ENCODE assay signal across 8 mouse cellular contexts in the genomic region with DNA sequence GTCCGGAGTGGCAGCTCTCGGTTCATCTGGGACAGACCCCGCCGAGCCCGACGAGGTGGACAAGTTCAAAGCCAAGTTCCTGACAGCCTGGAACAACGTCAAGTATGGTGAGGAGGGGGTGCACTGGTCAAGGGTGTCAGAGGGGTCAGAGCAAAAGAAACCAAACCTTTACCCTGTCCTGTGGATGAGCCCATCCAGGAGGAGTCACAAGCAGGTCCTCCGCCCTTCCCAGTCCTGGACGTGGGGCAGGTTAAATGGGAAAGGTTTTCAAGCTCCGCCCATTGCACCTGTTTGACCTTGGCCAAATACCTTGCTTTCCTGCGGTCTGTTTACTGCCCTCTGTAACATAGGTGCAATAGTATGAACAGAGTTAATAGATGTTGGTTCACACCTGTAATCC. TPM values are rescaled to one million over a fixed set of nuclear protein-coding genes. Genes with fewer than 3 reads are reported as not detected.
DNase-seq lines count a peak whose midpoint lies in the region; ATAC-seq and TF ChIP-seq lines count a peak whose summit lies in the region.

No protein-coding gene starts in this region.

- peak overlapping the region; percentile 77 for H3K4me3 ChIP-seq in bone marrow macrophage, adult 2 months (ENCODE audit: insufficient read depth, low read length)
- H3K4me3 ChIP-seq in liver, embryonic 13.5 days (replicated peaks): peak overlapping the region; percentile 97

- ATAC-seq in liver, embryonic 13.5 days (ENCODE audit: low read depth): 0 out of 2 replicates have a peak, but pooled peaks have one; percentile 9

- no peak for TF ChIP-seq POLR2A in bone marrow macrophage, adult 2 months (IDR thresholded peaks at IDR 0.05; ENCODE audit: borderline replicate concordance, low read depth, low read length)

- 4% methylated on average over 11 of the region's 11 CpGs for WGBS in liver, embryonic 13.5 days (ENCODE audit: insufficient replicate concordance)

- H3K4me1 ChIP-seq in bone marrow macrophage, adult 2 months (ENCODE audit: control insufficient read depth, insufficient read depth, low read length): peaks cover 23% of the 10 kb centered on the region
- H3K4me1 ChIP-seq in liver, embryonic 13.5 days (replicated peaks): peaks cover 69% of the 10 kb centered on the region

- no peaks in the 10 kb centered on the region for H3K27me3 ChIP-seq in liver, embryonic 13.5 days

- H3K36me3 ChIP-seq in liver, embryonic 13.5 days: peaks cover 44% of the 10 kb centered on the region

- no peaks in the 10 kb centered on the region for H3K9me3 ChIP-seq in liver, embryonic 13.5 days (replicated peaks)

- no peak for TF ChIP-seq CTCF in bone marrow macrophage, adult 2 months (IDR thresholded peaks at IDR 0.05; ENCODE audit: low read depth, low read length)

- H3K9ac ChIP-seq in liver, embryonic 13.5 days: peak overlapping the region; percentile 97

- peak; percentile 73 for DNase-seq in cerebellum, adult 9-10 months
- no peak for DNase-seq in cerebellum, adult 8-10 months
- DNase-seq in induced T-regulatory cell, adult 2 months (ENCODE audit: low read depth): peak; percentile 33
- no peak for DNase-seq in liver, embryonic 13.5 days
- DNase-seq in yolk sac, embryonic 10.5 days (ENCODE audit: low spot score): peak; percentile 61
- DNase-seq in adrenal gland, postnatal 4 days (ENCODE audit: low spot score in 2 of 2): no peak
- no peak for DNase-seq in ovary, adult 18-20 months (ENCODE audit: low spot score)

- H3K4me2 ChIP-seq in liver, embryonic 13.5 days: peak overlapping the region; percentile 81

- 0 out of 2 replicates have a peak overlapping the region, but pooled peaks have one; percentile 8 for H3K27ac ChIP-seq in bone marrow macrophage, adult 2 months (ENCODE audit: insufficient read depth, low read depth, low read length)
- H3K27ac ChIP-seq in liver, embryonic 13.5 days: peak overlapping the region; percentile 100

RNA-seq across cellular contexts. Expression of a gene that starts 0.5 kb away (rescaled TPM):
- 10.8 and 11.8 TPM in 2 replicates for polyA plus RNA-seq in bone marrow macrophage, adult 2 months (2012; ENCODE audit: insufficient read depth, insufficient read length, missing spikeins)
- polyA plus RNA-seq in liver, embryonic 13.5 days (2015; fragmentation: Nextera tagmentation; extraction: Ambion mirVana): 85.5 and 86.2 TPM in 2 replicates
- 10 to 100 TPM; 33.4 to 38.7 TPM for total RNA-seq in adrenal gland, postnatal 4 days (2021)

RNA-seq across cellular contexts. Expression of a gene that starts 17.4 kb away (rescaled TPM):
- not detected in 2 replicates for polyA plus RNA-seq in bone marrow macrophage, adult 2 months (2012; ENCODE audit: insufficient read depth, insufficient read length, missing spikeins)
- polyA plus RNA-seq in liver, embryonic 13.5 days (2015; fragmentation: Nextera tagmentation; extraction: Ambion mirVana): 0.03 and 0.10 TPM in 2 replicates
- total RNA-seq in adrenal gland, postnatal 4 days (2021): under 1 TPM; 0.20 to 0.28 TPM

RNA-seq across cellular contexts. Expression of a gene that starts 22.2 kb away (rescaled TPM):
- polyA plus RNA-seq in bone marrow macrophage, adult 2 months (2012; ENCODE audit: insufficient read depth, insufficient read length, missing spikeins): 26.4 and 28.6 TPM in 2 replicates
- polyA plus RNA-seq in liver, embryonic 13.5 days (2015; fragmentation: Nextera tagmentation; extraction: Ambion mirVana): 9.9 and 10.3 TPM in 2 replicates
- 10 to 100 TPM; 40.2 to 41.8 TPM for total RNA-seq in adrenal gland, postnatal 4 days (2021)

RNA-seq across cellular contexts. Expression of a gene that starts 25.6 kb away (rescaled TPM):
- polyA plus RNA-seq in bone marrow macrophage, adult 2 months (2012; ENCODE audit: insufficient read depth, insufficient read length, missing spikeins): 33.1 and 33.7 TPM in 2 replicates
- polyA plus RNA-seq in liver, embryonic 13.5 days (2015; fragmentation: Nextera tagmentation; extraction: Ambion mirVana): 104 and 105 TPM in 2 replicates
- total RNA-seq in adrenal gland, postnatal 4 days (2021): 10 to 100 TPM; 21.9 to 25.6 TPM

RNA-seq across cellular contexts. Expression of a gene that starts 26.4 kb away (rescaled TPM):
- 34.9 and 36.4 TPM in 2 replicates for polyA plus RNA-seq in bone marrow macrophage, adult 2 months (2012; ENCODE audit: insufficient read depth, insufficient read length, missing spikeins)
- 31.9 TPM in 2 replicates for polyA plus RNA-seq in liver, embryonic 13.5 days (2015; fragmentation: Nextera tagmentation; extraction: Ambion mirVana)
- 10 to 100 TPM; 46.6 to 50.8 TPM for total RNA-seq in adrenal gland, postnatal 4 days (2021)

Comparison
In these comparisons a context has a peak if more than half of its experiments do, and no peak if none do; other contexts are left out.
1. DNase-seq: peak in cerebellum, adult 9-10 months (single experiment), induced T-regulatory cell, adult 2 months (single experiment) and yolk sac, embryonic 10.5 days (single experiment); none in cerebellum, adult 8-10 months (single experiment), liver, embryonic 13.5 days (single experiment), adrenal gland, postnatal 4 days (0 of 2) and ovary, adult 18-20 months (single experiment).